In the genomic region with DNA sequence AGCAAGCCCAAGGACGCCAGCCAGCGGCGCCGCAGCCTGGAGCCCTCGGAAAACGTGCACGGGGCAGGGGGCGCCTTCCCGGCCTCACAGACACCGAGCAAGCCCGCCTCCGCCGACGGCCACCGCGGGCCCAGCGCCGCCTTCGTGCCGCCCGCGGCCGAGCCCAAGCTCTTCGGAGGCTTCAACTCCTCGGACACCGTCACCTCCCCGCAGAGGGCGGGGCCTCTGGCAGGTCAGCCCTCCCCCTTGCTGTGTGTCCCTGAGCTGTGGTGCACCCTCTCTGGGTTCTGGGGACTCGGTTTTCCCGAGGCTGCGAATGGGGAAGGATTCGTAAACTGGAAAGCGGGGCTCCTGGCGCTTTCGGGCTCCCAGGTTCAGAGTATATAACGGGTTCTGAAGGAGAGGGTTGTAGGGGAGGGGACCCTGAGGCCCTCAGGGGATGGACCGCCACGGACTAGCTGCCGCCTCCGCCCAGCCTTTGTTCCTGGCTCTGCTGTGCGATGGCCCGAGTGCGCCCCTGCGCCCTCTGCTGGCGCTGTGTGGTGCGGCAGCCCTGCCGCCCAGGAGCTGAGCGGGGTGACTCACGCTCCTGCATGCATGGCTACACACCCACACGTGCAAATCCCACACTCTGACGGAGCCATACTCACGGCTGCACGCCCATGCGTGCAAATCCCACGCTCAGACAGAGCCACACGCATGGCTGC, we compare ENCODE assay signal across 8 mouse cellular contexts. TPM values are rescaled to one million over a fixed set of nuclear protein-coding genes. Genes with fewer than 3 reads are reported as not detected.
DNase-seq lines count a peak whose midpoint lies in the region; ATAC-seq and TF ChIP-seq lines count a peak whose summit lies in the region.

No protein-coding gene starts in this region.

- H3K4me3 ChIP-seq in bone marrow, adult 2 months (replicated peaks; ENCODE audit: control insufficient read depth, low read depth, low read length) = no peak overlapping the region
- H3K4me3 ChIP-seq in embryonic facial prominence, embryonic 15.5 days (replicated peaks) = peak overlapping the region; percentile 46
- H3K4me3 ChIP-seq in limb, embryonic 13.5 days = peak overlapping the region; percentile 34
- peak overlapping the region; percentile 20 for H3K4me3 ChIP-seq in midbrain, embryonic 15.5 days

- H3K36me3 ChIP-seq in embryonic facial prominence, embryonic 15.5 days = peaks cover 39% of the 10 kb centered on the region
- H3K36me3 ChIP-seq in limb, embryonic 13.5 days = peaks cover 78% of the 10 kb centered on the region
- peaks cover 9% of the 10 kb centered on the region; the same call in 1 of the 2 replicates for H3K36me3 ChIP-seq in midbrain, embryonic 15.5 days (replicated peaks)

- no peaks in the 10 kb centered on the region for H3K9me3 ChIP-seq in embryonic facial prominence, embryonic 15.5 days (replicated peaks)
- no peaks in the 10 kb centered on the region for H3K9me3 ChIP-seq in limb, embryonic 13.5 days
- H3K9me3 ChIP-seq in midbrain, embryonic 15.5 days = no peaks in the 10 kb centered on the region

- peak; percentile 86 for ATAC-seq in embryonic facial prominence, embryonic 15.5 days (ENCODE audit: insufficient number of reproducible peaks, low FRiP score, low TSS enrichment, low read depth)
- ATAC-seq in limb, embryonic 13.5 days (ENCODE audit: low FRiP score, low read depth) = peak; percentile 86
- ATAC-seq in midbrain, embryonic 15.5 days (replicated peaks) = peak; percentile 84

- H3K27ac ChIP-seq in bone marrow, adult 2 months (ENCODE audit: control insufficient read depth, insufficient read depth, low read depth, low read length, poor library complexity) = no peak overlapping the region
- H3K27ac ChIP-seq in embryonic facial prominence, embryonic 15.5 days (replicated peaks) = peak overlapping the region; percentile 72
- H3K27ac ChIP-seq in limb, embryonic 13.5 days = no peak overlapping the region; the same call in 1 of the 2 replicates
- H3K27ac ChIP-seq in midbrain, embryonic 15.5 days = peak overlapping the region; percentile 76

- no peaks in the 10 kb centered on the region for H3K27me3 ChIP-seq in embryonic facial prominence, embryonic 15.5 days
- no peaks in the 10 kb centered on the region for H3K27me3 ChIP-seq in limb, embryonic 13.5 days
- H3K27me3 ChIP-seq in midbrain, embryonic 15.5 days (replicated peaks) = no peaks in the 10 kb centered on the region

- H3K9ac ChIP-seq in embryonic facial prominence, embryonic 15.5 days = peak overlapping the region; percentile 50
- peak overlapping the region; percentile 65 for H3K9ac ChIP-seq in limb, embryonic 13.5 days
- peak overlapping the region; percentile 41; the same call in 1 of the 2 replicates for H3K9ac ChIP-seq in midbrain, embryonic 15.5 days

- peak; percentile 98 for TF ChIP-seq CTCF in bone marrow, adult 2 months (IDR thresholded peaks at IDR 0.05; ENCODE audit: control insufficient read depth, insufficient read depth, low read length)

- H3K4me2 ChIP-seq in embryonic facial prominence, embryonic 15.5 days (replicated peaks) = peak overlapping the region; percentile 72
- peak overlapping the region; percentile 62 for H3K4me2 ChIP-seq in limb, embryonic 13.5 days (replicated peaks)
- H3K4me2 ChIP-seq in midbrain, embryonic 15.5 days = peak overlapping the region; percentile 45

- peaks cover 2% of the 10 kb centered on the region for H3K4me1 ChIP-seq in bone marrow, adult 2 months (ENCODE audit: control insufficient read depth, insufficient read depth, low read length)
- peaks cover 36% of the 10 kb centered on the region for H3K4me1 ChIP-seq in embryonic facial prominence, embryonic 15.5 days
- peaks cover 37% of the 10 kb centered on the region for H3K4me1 ChIP-seq in limb, embryonic 13.5 days
- peaks cover 51% of the 10 kb centered on the region for H3K4me1 ChIP-seq in midbrain, embryonic 15.5 days

- peak; percentile 44; the same call in 1 of the 2 replicates for TF ChIP-seq POLR2A in bone marrow, adult 2 months (IDR thresholded peaks at IDR 0.05; ENCODE audit: borderline replicate concordance, control insufficient read depth, low read depth, low read length)

- DNase-seq in A20 (ENCODE audit: low read depth, low spot score) = peak; percentile 90
- peak; percentile 86 to 92 for DNase-seq in heart, adult 9 months (ENCODE audit: low spot score in 2 of 2)
- peak; percentile 86 for DNase-seq in kidney, adult 9 months
- DNase-seq in spleen, adult 18-20 months = peak; percentile 73 to 92

- WGBS in bone marrow, adult 2 months = 4% methylated on average over 56 of the region's 56 CpGs
- 2% methylated on average over 56 of the region's 56 CpGs for WGBS in embryonic facial prominence, embryonic 15.5 days
- 2% methylated on average over 56 of the region's 56 CpGs for whole genome bisulfite sequencing in limb, embryonic 13.5 days
- WGBS in midbrain, embryonic 15.5 days = under 1% methylated on average over 56 of the region's 56 CpGs

RNA-seq across cellular contexts. Expression of a gene that starts 39.0 kb away (rescaled TPM):
- 13.7 and 15.4 TPM in 2 replicates for polyA plus RNA-seq in bone marrow, adult 2 months (2011; ENCODE audit: insufficient read depth, insufficient read length, low replicate concordance, missing spikeins)
- 20.7 and 21.3 TPM in 2 replicates for polyA plus RNA-seq in embryonic facial prominence, embryonic 15.5 days (2015; fragmentation: Nextera tagmentation; extraction: Ambion mirVana)
- polyA plus RNA-seq in limb, embryonic 13.5 days (2015; fragmentation: Nextera tagmentation; extraction: Ambion mirVana) = 20.8 and 22.4 TPM in 2 replicates
- polyA plus RNA-seq in midbrain, embryonic 15.5 days (2015; fragmentation: Nextera tagmentation; extraction: Ambion mirVana) = 40.3 and 43.2 TPM in 2 replicates

Comparison
In these comparisons a context has a peak if more than half of its experiments do, and no peak if none do; other contexts are left out.
1. H3K27ac ChIP-seq: peak in embryonic facial prominence, embryonic 15.5 days (single experiment) and midbrain, embryonic 15.5 days (single experiment); none in bone marrow, adult 2 months (single experiment) and limb, embryonic 13.5 days (single experiment).
2. Peak in every context shown above with its lines, with median percentiles within 50 percentile points of each other: DNase-seq, ATAC-seq, H3K4me2 ChIP-seq and H3K9ac ChIP-seq.